Mouse (Mus musculus): ENCODE measurements around the gene Isy1. TPM values are rescaled to one million over a fixed set of nuclear protein-coding genes. Genes with fewer than 3 reads are reported as not detected.
A peak's percentile ranks its signal among the peaks of the same experiment; 100 is the strongest.

Isy1 gene
- total RNA-seq, 2 experiments from 2014 or later: 22.2 to 26.2 TPM

DNA sequence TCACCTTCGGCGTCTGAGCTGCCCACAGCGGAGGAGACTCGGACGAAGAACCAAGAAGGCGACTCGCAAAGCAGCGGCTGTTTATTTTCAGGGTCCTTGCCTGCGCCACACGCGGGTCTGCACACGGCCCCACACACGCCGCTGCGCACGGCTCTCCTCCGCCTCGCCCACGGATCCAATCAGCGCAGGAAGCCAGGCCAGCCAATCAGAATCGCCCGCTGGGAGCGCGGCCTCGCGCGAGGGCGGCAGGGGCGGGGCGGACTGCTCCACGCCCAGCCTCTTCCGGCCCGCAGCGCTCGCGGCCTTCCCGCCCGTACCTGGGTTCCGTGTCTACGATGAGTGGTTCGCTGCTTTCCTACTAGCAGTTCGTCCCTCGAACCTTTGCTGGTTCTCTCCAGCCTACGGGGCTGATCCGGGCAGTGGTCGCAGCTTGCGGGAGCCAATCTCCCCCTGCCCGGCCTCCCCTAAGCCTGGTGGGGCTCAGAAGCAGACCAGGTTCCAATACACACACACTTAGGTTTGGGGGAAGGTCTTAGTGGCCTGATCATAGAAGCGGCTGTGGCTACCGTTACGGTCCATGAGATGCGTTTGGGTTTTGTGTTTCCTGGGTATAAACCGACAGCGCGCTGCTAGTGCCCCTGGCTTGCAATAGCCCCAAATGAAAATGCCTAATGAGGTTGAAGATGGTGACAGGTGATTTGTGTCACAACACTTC is 12.5 kb upstream of the Isy1 start, which contains the start of gene Cnbp:
Gene Cnbp, minus strand, starts transcription at position 207 of the 715 bp plus-strand sequence.
- DNase-seq: peak; percentile 97
- intact Hi-C loops (cut with DNase I): loop anchor here (5.0 kb wide), 1 partner anchor 36 kb away; the partner anchor contains the start of gene Copg1

DNA sequence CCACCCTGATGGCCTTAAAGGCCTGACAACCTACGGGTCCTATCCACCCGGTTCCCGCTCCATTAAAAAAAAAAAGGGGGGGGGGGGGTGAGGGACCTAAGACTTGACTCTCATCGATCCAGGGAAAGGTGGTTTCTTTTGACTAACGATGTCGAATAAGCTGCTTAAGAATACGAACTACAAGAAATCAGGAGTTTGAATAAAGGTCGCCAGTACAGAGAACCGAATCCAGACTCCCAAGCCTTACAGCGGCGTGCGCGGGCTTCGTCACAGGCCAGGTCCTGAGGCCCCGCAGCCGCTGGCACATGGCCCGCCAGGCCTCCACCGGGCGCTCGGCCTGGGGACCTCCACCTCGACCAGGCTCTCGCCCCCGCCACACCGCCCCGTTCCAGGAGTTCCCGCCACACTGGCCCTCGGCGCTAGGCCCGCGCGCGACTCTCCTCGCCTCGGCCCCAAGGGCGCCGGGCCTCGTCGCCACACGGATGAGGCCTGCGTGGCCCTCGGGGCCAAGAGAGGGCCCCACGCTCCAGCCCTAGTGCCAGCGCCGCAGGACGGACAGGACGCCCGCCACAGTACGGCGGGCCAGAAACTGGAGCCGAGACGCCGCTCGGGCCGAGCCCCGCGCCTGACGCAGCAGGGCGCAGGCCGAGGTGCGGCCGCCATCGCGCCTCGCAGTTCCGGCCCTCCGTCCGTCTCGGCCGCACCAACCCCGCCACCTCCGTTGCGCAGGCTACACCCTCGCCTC is 11.7 kb upstream of the Isy1 start:
- peak; percentile 71 to 72 for DNase-seq
- intact Hi-C loops (cut with DNase I): loop anchor here (5.0 kb wide), 1 partner anchor 37 kb away; the partner anchor contains the start of gene Copg1

DNA sequence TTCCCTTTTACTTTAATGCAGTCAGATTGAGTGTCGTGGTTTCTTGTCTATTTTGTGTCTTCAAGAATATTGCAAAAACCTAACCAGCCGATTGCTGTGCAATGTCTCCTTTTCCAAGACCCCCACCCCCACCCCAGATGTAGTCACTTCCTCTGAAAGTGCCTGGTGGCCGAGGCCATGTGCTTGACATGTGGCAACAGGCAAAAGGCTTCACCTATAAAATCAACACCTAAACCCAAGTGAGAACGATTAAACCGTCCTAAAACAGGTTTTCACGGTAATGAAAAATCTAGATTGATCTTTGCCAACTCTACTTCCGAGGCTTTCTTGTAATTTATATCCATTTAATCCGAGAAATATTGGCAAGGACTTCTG is 11.2 kb upstream of the Isy1 start:
- peak in 1 of 2 experiments; percentile 16 for DNase-seq
- intact Hi-C loops (cut with DNase I): loop anchor here (5.0 kb wide), 1 partner anchor 38 kb away; the partner anchor contains the start of gene Copg1

DNA sequence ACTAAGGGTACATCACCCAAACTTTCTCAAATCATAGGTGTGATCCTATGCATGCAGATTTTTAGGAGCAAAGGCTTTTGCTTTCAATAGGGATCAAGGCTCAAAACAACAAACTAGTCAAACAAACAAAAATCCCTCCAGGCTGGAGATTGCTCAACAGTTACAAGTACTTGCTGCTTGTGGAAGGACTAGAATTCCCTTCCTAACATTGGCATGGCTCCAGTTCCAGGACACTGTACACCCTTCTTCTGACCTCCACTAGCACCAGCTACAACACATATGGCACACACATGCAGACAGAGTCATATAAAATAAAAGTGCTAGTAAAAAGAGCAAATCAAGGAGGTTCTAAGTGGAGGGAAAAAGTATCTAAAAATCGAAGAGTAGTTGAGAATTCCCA is 8.2 kb upstream of the Isy1 start:
- DNase-seq: peak in 1 of 2 experiments; percentile 18
- intact Hi-C loops (cut with DNase I): no loop called here

DNA sequence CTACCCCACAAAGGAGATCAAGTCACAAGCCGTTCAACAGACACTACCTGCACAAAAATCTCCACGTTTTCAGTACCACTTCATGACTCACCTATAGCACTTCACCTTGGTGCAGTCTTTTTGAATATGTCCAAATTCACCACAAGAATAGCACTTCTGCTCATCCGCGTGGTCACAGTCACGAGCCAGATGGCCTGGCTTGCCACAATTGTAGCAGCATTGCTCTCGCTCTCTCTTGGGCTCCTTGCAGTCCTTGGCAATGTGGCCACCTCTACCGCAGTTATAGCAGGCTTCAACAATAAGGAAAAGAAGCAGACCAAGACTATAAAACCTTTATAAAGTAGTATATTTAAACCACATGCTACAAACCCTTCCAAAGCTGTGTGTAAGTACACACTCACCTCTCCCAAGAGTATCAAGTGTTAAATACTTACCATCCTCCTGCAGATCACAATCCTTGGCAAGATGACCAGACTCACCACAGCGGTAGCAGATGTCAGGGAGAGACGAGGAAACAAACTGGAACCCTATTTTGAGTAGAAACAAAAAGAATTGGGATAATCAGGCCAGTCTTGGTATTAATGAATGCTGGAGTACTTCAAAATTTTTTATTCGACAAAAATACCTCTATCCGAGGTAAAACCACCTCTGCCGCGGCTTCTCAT is 6.6 kb upstream of the Isy1 start:
- intact Hi-C loops (cut with DNase I): no loop called here

DNA sequence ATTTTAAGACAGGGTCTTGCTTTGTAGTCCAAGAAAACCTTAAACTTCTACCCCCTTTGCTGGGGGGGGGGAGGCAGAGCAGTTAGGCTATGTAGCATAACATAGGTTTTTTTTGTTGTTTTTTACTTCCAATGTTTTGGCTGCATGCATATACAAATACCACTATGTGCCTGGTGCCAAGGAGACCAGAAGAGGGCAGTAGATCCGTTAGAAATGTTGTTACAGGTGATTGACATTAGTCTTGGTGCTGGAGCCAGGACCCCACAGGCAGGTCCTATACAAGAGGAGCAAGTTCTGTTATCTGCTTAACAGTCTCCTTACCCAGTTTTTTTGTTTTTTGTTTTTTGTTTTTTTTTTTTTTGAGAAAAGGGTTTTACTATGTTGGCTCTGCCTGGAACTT is 3.7 kb upstream of the Isy1 start:
- DNase-seq: peak in 1 of 2 experiments; percentile 9
- intact Hi-C loops (cut with DNase I): no loop called here

More for the DNA sequence above, 6.6 kb upstream of the Isy1 start:
- DNase-seq: no peak

DNA sequence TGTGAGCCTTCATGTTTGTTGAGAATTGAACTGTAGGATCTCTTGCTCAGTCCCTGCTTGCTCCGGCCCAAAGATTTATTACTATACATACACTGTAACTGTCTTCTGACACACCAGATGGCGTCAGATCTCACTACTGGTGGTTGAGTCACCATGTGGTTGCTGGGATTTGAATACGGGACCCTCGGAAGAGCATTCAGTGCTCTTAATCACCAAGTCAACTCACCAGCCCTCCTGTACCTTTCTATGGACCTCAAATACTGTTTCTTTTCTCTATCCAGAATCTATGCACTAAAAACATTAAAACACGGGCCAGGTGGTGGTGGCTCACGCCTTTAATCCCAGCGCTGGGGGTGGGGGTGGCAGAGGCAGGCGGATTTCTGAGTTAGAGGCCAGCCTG is 3.0 kb upstream of the Isy1 start:
- intact Hi-C loops (cut with DNase I): no loop called here

DNA sequence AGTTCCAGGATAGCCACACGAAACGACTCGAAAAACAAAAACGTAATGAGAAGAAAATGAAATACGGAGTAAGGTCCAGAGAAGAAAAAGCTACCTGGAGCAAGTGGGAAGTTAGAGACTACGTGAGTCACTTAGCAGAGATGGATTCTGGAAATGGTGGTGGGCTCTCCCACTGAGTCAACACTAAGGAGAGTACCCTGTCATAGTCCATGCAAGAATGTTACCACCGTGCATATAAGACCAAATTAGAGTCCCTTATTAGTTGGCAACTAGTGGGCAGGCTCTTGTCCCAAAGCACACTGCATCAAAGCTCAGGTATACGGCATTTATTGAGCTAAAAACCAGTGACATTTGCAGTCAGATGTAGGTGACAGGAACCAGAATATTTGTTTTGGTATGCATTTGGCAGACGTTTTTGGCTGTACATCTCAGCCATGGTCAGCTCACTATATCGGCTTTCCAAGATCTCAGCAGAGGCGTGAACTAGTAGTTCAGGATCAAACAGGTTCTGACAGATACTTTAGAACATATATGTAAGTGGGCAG is 1.3 kb upstream of the Isy1 start:
- intact Hi-C loops (cut with DNase I): loop anchor here (2.0 kb wide), 1 partner anchor 47 kb away; the partner anchor contains the start of gene Copg1
- DNase-seq: no peak

More for the DNA sequence above, 3.0 kb upstream of the Isy1 start:
- no peak for DNase-seq

DNA sequence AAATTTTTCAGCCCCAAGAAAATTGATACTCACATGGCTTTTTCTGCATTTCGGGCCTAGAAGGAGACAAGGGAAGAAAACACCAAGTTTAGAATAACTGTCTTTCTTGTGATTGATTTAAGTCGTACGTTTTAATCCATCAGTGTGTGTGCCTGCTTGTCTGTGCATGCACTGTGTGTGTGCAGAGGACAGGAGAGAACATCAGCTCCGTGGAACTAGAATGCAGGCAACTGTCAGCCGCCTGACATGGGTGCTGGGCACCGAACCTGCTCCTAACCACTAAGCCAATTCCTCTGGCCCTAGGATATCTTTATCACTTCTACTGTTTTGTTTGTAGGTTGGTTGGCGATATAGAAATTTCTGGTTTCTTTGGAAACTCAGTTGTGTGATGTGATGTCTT is 2.9 kb downstream of the Isy1 start, which contains the start of gene Gm45140:
Gene Gm45140, minus strand, starts transcription at position 101 of the 400 bp plus-strand sequence.
- DNase-seq: no peak
- intact Hi-C loops (cut with DNase I): loop anchor here (2.0 kb wide), 1 partner anchor 23 kb away; the partner anchor contains the start of gene Rab43

DNA sequence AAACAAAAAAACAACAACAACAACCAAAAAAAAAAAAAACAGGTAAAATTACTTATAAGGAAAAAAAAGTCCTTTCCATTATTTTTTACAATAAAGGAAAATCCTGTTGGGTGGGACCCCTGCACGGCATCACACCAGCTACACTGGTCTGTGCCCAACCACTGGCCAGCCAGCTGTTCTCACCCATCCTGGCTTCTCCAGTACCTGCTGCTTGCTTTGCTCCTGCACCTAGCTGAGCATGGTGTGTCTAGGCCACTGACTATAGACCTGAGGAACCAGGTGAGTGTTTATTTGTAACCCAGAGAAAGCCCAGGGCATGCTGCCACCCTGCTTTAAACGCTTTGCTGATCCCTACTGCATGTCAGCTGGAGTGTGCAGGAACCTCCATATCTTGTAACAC is 18.2 kb downstream of the Isy1 start:
- no peak for DNase-seq
- intact Hi-C loops (cut with DNase I): no loop called here

DNA sequence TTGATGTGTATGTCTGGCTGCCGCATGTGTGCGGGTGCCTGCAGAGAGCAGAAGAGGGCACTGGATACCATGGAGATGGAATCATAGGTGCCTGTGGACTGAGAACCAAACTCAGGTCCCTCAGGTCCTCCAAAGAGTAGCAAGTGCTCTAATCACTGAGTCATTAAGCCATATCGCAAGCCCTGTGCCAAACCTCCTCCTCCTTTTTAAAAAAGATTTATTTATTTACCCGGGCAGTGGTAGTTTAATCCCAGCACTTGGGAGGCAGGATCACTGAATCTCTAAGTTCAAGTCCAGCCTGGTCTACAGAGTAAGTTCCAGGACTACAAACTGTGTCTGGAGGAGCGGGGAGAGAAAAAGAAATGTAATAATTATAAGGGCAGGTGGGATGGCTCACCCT is 24.1 kb downstream of the Isy1 start:
- no peak for DNase-seq
- intact Hi-C loops (cut with DNase I): loop anchor here (5.0 kb wide), 1 partner anchor 52 kb away; no protein-coding TSS in a partner anchor

DNA sequence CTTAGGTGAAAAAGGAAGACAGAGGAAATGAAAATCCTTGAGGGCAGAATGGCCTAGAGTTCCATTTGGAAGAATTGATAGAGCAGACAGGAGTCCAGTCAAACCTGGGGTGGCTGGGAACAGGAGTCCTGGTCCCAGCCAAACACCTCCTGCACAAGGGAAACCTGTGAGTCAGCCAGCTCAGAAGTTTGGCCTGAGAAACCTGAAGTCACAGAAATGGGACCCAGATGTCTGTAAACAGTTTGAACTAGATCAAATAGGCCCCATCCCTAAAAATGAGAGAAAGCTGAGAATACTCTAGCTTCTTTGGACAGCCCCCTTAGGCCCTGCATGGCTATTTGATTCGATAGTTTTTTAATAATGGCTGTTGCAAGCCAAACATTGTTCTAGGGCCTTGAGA is 25.9 kb downstream of the Isy1 start:
- no peak for DNase-seq
- intact Hi-C loops (cut with DNase I): loop anchor here (2.0 to 5.0 kb wide), 2 partner anchors 24 to 50 kb away; no protein-coding TSS in a partner anchor

DNA sequence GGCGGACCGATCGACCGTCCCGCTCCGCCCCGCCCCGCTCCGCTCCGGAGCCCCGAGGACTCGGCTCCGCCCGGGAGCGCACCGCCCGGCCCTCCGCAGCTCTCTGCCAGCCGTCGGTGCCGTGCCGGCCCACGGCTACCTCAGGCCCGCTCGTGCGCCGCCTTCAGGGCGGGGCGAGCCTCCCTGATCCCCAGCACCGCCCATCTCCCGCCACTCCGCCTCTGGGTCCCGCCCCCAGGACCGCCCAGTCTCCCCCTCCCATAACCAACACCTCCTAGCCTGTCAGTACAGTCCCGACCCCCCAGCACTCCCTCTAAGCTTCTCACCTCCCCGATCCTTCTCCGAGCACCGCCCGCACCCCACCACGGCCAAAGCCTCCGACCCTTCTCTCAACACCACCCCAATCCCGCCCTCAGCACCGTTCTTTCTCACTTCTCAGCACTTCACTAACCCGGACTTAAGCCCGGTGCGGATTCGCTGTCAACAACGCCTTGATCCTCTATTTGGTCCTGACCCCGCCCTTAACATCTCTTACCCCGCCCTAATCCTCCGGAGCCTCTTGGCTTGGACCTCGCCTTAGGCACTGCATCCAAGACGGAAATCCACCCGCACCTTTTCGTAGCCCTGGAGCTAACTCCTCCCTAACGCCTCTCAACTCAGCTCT is 26.8 kb downstream of the Isy1 start, which contains the start of gene Rab43:
Gene Rab43, minus strand, starts transcription at position 490 of the 664 bp plus-strand sequence.
- peak; percentile 94 to 96 for DNase-seq
- intact Hi-C loops (cut with DNase I): loop anchor here (2.0 to 5.0 kb wide), 2 partner anchors 25 to 50 kb away; no protein-coding TSS in a partner anchor

DNA sequence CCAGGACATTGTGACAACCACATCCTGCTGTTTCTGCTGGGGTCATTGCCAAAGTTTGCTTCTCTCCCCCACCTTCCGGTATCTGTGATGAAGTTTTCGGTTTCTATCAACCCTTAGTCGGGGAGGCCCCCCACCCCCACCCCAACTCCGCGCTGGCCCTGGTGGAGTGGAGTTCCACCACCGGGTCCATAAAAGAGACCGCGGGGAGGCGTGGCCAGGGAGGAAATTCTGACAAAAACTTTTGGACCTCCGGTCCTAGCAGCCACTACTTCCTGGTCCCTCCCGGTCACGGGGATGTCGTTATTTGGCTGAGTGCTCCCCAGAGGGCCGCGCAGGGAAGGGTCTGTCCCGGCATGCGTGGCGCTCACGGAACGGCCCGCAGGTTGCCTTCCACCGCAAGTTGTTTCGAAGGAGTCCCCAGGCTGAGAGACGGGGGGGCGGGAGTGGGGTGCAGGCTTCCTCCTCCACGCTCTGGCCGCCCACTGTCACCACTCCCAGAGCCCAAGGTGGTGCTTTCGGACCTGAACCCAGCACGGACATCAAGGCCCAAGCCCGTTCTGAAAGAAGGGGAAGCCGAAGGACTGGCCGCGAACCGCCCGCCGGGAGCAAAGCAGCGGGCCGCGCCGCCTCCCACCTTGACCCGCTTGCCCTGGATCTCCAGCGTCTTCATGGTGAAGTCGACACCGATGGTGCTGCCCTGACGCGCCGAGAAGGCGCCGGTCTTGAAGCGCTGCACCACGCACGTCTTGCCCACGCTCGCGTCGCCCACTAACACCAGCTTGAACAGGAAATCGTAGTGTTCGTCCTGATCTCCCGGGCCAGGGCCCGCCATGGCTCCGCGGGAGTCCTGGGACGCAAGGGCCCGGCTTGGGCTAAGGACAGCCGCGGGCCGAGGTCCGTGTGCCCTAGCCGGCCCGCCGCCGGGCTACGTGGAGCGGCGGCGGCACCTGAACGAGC is 27.6 kb downstream of the Isy1 start:
- intact Hi-C loops (cut with DNase I): loop anchor here (5.0 kb wide), 1 partner anchor 49 kb away; no protein-coding TSS in a partner anchor
- DNase-seq: peak; percentile 78 to 81

DNA sequence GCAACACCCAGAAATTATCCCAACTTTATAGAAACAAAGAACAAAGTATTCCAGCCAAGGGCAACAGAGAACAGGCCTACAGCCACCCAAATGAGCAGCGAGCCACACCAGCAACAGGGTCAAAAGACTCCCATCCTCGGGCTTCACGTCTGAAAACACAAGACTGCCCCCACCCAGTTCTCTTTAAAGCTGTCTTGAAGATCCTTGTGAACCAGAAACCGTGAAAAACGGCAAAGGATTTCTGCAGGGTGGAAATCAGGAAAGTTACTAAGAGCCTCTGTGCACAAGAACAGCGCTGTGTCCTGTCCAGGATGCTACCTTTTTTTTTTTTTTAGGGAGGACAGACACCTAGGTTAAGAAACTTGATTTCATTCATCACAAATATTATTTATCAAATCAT is 28.3 kb downstream of the Isy1 start:
- DNase-seq: no peak
- intact Hi-C loops (cut with DNase I): loop anchor here (5.0 kb wide), 1 partner anchor 48 kb away; no protein-coding TSS in a partner anchor

DNA sequence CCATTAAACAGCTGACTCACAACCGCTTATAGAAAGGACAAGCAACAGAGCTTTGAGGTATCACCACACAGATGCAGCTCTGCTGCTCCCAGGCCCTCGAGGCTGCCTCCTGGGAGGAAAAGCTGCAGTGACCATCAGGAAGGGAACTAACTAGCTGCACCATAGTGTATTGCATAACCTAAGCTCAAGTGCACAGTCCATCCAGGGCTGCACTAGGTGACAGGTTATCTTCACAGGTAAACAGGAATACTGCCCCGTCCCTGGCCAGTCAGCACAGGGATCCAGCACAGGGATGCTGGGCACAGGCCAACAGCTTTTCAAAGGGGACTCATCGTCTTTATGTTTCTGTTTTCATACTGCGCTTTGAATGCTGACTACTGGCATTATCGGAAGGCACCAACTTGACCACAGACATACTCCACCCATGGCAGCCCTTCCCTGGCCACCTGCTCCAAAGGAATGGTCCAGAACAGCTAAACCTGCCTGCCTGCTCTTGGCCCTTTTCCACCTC is 28.9 kb downstream of the Isy1 start:
- no peak for DNase-seq
- intact Hi-C loops (cut with DNase I): loop anchor here (5.0 kb wide), 1 partner anchor 47 kb away; no protein-coding TSS in a partner anchor

DNA sequence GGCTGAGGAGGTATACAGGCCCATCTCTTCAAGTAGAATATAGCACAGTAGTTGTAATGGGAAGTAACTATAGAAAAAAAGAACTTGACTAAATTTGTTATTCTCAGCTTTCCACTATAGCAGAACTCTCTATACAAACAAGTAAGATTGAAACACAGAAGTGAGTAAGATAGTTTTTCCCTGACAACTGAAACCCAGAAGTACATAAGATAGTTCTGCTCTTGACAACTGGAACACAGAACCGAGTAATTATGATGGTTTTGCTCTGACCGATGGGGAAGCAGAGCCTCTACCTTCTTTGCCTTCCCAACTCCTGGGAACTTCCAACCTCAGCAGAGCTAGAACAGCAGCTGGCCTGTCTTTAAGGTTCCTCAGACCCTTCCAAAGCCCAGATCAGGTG is 29.5 kb downstream of the Isy1 start:
- intact Hi-C loops (cut with DNase I): no loop called here

DNA sequence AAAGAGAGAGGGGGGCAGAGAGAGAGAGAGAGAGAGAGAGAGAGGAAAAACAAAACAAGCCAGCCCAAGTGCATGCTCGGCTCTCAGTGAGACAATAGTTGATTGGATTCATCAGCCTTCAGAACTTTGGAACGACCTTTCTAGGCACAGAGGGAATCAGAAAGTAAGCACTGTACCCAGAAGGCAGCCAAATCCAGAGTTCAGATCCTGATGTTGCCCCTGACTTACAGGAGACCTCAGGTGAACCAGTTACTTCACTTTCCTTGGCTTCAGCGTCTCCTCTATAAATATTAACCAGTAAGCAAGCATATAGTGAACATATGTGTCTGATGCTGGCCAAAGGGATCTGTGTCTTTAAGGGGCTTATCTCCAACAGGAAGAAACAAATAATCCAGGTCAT is 30.1 kb downstream of the Isy1 start:
- intact Hi-C loops (cut with DNase I): no loop called here
- no peak for DNase-seq

More for the DNA sequence above, 29.5 kb downstream of the Isy1 start:
- DNase-seq: no peak
